Mouse (Mus musculus): ENCODE results near the gene Sec31b.

Gene Sec31b

DNA sequence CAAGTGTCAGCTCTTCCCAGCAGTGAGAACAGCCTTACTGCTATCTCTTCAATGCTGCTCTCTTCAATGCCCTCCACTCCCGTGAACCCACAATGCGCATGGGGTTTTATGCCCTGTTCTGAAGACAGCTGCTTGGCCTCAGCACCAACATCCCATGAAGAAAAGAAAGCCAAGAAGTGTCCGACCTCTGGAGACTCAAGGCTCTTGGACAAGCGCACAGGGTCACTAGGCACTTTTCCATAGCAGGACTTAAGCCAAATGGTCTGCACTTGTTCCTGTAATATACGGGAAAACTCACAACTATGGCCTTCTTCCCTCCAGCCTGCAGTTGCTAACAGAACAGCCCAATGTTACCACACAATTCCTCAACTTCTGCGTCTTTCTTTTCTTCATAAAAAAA is 70.4 kb downstream of the Sec31b start:
- peak; percentile 30 for DNase-seq (ENCODE audit: low read depth, low spot score)

DNA sequence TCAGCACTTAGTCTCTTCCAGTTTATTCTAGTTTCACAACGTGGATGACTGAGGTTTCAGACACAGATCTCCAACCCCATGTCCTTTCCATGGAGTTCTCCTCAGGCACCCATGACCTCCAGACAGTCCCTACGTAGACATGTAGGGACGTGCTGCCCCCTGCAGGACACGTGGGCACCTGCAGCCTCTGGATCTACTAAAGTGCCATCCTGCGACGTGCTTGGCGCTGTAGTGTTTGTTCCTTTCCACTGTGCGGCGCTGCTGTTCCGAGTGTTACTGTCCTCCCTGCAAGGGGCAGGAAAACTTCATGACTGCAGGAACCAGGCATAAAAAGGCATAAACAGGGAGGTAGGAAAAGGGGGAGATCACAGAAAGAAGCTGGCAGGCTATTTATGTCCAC is 71.5 kb downstream of the Sec31b start:
- DNase-seq (ENCODE audit: low read depth, low spot score), result peak; percentile 90

Data from skeletal muscle tissue, adult 2 months (tissue).